Mouse (Mus musculus) neutrophil, adult 83 days (primary cell): Measurements from ENCODE around the gene Klra1. TPM values are rescaled to one million over a fixed set of nuclear protein-coding genes. Genes with fewer than 3 reads are reported as not detected.

Experiments
- total RNA-seq, 2 experiments: library from RNA; stranded (reverse); gene quantifications; one replicate each; pipeline ENCODE4 v1.2.4; 2023

The Klra1 gene
- total RNA-seq, result not detected

DNA sequence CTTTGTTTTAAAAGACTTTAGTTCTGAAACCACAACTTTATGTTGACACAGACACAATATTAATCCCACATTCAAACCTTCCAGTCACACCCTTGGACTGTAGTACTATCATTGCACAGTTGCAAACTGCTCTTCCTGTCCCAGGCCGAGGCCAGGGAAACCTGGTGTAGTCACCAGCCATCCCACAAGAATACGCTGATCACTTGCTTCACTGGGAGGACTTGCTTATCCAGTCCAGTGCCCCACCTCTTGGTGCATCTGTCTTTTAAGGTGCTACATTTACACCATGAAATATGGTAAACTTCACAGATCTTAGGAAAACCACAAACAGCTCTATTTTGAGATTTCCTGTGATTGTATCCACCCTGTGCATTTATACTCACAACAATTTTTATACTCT is at the start of gene Klra1:
Gene Klra1, minus strand, starts transcription at position 125 of the 400 bp plus-strand sequence.

DNA sequence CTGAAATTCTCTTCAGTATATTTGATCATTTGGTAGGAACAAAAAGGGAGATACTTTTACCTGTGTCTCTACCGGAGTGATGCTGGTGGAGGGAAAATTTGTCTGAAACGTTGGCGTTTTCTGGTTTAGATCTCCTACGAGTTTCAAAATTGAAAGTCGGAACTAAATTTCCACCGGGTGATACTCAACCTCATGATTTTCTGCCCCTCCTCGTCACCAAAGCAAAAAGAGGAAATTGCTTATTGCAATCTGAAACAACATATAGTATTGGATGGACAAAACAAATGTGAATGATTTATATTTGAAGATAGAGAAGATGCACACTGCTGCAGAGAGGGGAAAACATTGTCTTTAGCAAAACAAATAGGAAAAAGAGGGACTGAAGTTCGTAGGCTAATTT is 49.3 kb downstream of the Klra1 start, which contains the start of gene Klra3:
Gene Klra3, minus strand, starts transcription at position 164 of the 400 bp plus-strand sequence.

Other genes starting within 250 kb of the Klra1 start
- gene Klra9, start 193.8 kb downstream of the Klra1 start, total RNA-seq, result under 1 TPM; 0.39 to 0.62 TPM
- gene Klra7, start 153.6 kb downstream of the Klra1 start, total RNA-seq, result not detected
- 1 to 10 TPM; 1.9 TPM for gene Klra10, start 104.9 kb downstream of the Klra1 start, total RNA-seq
- gene Klra3, start 49.3 kb downstream of the Klra1 start, total RNA-seq, result under 1 TPM; 0.53 to 0.66 TPM